Mouse (Mus musculus) lung, postnatal 0 days (tissue): ENCODE measurements around the gene Pcyox1.

ENCODE experiments used
- CTCF ChIP-seq: IDR thresholded peaks from 2 replicates; pipeline ENCODE4 v1.5.1; 2016; ENCODE audit warnings: antibody characterized with exemption, mild to moderate bottlenecking
- EP300 ChIP-seq: IDR thresholded peaks from 2 replicates; pipeline ENCODE4 v1.6.1; 2016; ENCODE audit warnings: antibody characterized with exemption, mild to moderate bottlenecking, control low read depth

DNA sequence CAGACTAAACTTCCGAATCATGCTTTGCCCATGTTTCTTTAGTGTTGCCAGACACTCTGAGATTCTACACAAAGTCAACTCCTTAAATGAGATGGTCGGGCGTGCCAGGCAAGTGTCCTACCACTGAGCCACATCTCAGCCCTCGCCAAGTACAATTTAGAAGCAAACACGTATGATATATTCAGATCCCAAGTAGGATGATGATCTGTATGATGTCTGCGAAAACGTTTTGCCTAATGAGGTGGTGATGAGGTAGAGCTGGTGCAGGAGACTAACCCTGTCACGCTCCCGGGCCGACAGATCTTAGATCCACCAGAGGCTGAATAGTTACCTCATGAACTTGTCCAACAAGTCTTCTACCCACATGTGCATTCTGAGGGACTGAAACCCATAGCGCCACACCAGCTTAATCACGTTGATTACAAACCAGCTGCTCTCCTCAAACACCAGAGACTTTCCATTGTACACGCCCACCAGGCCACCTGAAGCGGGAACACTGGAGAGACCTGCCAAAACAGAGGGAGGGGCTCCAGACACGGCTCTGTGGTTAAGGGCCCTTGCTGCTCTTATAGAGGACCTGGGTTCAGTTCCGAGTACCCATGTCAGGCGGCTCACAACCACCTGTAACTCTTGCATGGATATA, 2.8 kb downstream of the Pcyox1 start:
- no peak for TF ChIP-seq CTCF
- TF ChIP-seq EP300, result no peak
